Mouse (Mus musculus) right cerebral cortex, adult 2 months (tissue): Measurements from ENCODE around the gene Mcpt8.
"Not testable (repeated sequence)": the region's sequence is repeated elsewhere in the genome, so short reads cannot be mapped to it uniquely, and the experiment has no call there.

Experiments used
- DNase-seq, 2 experiments: peaks; one replicate each; pipeline ENCODE4 v3.0.0; 2021 to 2022; ENCODE audit warnings: low spot score in 2 of 2

The Mcpt8 gene

GRCm38 (mm10) chr14:56085167-56085566 is at the start of gene Mcpt8:
Gene Mcpt8 (minus strand): TSS chr14:56085273.
- no peak for DNase-seq

DNA sequence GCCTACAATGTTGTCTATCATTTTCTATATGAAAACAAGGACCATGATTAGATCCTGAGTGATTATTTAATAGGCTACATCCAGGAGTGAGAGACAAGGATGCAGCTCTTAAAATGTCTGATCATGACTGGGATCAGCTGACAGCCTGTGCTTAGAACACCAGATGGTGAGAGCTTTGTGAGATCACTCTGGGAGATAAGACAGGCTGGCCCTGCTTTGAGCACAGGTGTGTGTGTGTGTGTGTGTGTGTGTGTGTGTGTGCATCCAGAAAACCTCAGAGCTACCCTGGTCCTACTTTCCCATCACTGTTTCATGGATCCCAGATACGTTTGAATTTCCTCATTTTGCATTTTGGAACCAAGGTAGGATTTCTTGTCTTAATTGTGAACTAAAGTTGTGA is 48.6 kb upstream of the Mcpt8 start:
- DNase-seq = not testable (repeated sequence)

GRCm38 (mm10) chr14:56132508-56132907 is 47.4 kb upstream of the Mcpt8 start, which contains the start of gene Gzmd:
Gene Gzmd (minus strand): TSS chr14:56132608.
- not testable (repeated sequence) for DNase-seq

DNA sequence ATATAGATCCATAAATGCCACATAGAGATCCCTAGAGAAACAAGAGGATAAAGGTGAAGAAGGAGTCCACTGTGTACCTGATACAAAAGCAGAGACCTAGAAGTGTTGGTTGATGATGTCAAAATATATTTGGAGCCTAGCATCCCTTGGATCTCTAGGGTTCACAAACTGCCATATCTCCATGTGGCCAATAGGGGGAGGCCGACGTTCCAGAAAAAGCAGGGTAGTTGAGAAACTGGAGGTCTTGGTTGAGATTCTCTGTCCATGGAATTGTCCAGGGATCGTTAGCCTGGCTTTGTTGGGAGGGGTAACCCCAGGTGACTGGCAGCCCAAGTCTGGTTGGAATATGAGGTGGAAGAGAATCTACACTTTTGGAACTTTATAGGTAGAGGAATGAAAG is 43.3 kb upstream of the Mcpt8 start:
- no peak for DNase-seq

DNA sequence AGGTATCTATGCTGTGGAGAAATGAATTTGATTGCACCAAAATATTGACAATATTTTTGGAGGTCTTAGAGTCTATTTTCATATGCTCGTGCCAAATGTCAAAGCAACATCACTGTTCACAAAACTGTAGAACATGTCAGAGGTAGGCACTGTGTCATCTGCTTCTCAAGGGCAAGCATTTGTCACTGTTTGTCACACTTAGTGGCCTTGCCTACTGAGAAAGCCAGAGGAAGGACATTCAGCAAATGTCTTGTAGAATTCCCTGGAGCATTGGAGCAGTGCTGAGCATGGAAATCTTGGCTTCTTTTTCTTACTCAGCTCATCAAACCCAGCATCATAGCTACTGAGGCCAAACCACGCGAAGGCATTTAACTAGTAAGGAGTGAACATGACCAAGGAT is 38.4 kb upstream of the Mcpt8 start:
- no peak for DNase-seq

DNA sequence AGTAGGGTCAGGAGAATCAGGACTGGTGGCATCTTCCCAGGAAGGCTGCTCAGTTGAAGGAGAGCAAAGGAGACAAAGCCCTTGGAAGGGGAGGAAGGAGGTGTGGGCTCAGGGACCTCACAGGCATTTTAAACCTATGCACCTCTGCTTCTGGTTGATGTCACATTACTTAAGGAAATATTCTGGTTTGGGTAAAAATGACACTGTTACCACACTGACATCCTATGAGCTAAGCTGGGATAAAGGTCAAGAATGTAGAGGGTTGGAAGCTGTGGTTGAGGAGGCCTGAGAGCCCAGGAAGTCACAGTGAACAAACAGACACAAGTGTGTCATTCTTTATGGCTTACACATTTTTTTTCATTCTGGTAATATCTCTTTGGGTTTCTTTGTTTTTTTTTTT is 35.5 kb upstream of the Mcpt8 start, which contains the start of gene Gzme:
Gene Gzme (minus strand): TSS at position 101 of the 400 bp plus-strand sequence.
- no peak for DNase-seq

- not testable (repeated sequence) for DNase-seq
Measured at GRCm38 (mm10) chr14:56115531-56116310, 30.6 kb upstream of the Mcpt8 start.

- no peak for DNase-seq
Measured at GRCm38 (mm10) chr14:56105447-56106180, 20.5 kb upstream of the Mcpt8 start.

GRCm38 (mm10) chr14:56105016-56105415 is 19.9 kb upstream of the Mcpt8 start:
- DNase-seq = no peak

GRCm38 (mm10) chr14:56103452-56103851 is 18.4 kb upstream of the Mcpt8 start:
- no peak for DNase-seq

DNA sequence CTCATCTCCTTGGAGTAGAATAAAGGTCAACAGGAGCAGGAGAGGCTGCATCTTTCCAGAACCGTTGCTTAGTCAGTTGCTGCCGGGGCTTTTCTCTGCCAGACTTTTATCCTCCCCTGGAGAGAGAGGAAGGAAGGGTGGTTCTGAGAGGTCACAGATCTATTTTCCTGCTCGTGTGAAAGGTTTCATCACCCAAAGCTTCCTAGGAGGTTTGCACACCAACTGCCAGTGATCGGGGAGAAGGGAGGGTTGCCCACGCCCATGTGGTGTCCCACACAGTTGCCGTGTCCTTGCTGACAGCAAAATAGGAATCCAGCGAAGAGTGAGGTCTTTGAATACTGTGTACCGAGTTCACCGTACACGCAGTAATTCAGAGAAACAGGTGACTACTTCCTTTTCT is 17.3 kb upstream of the Mcpt8 start, which contains the start of gene Ctsg:
Gene Ctsg (minus strand): TSS at position 189 of the 400 bp plus-strand sequence.
- DNase-seq = no peak

DNA sequence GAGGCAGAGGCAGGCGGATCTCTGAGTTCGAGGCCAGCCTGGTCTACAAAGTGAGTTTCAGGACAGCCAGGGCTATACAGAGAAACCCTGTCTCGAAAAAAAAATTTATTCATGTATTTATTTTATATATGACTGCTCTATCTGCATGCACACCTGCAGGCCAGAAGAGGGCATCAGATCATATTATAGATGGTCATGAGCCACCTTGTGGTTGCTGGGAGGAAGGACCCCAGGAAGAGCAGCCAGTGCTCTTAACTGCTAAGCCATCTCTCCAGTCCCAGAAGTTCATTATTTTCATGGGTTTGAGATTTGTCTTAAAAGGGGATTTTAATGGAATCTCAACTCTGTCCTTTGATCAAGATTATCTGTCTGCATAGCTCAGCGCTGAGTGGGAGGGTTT is 13.9 kb upstream of the Mcpt8 start:
- no peak for DNase-seq

DNA sequence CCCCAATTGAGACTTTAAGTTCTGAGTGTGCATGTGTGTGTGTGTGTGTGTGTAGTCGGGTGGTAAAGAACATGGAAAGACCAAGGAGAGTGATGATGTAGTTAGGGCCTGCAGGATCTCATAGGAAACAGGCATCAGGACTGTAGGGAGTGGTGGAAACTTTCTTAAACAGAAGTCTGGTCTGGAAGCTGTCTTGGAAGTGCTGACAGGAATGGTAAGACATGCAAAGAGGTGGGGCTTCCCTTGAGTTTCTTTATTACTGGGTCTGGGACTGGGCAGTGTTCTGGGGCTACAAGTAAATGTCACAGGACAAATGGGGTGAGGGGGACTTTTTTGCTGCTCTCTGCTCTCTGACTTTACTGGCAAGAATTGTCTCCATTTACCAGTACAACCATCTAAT is 12.5 kb upstream of the Mcpt8 start:
- no peak for DNase-seq

- no peak for DNase-seq
Measured at GRCm38 (mm10) chr14:56093353-56093752, 8.3 kb upstream of the Mcpt8 start.

GRCm38 (mm10) chr14:56086711-56087110 is 1.6 kb upstream of the Mcpt8 start:
- DNase-seq = no peak

DNA sequence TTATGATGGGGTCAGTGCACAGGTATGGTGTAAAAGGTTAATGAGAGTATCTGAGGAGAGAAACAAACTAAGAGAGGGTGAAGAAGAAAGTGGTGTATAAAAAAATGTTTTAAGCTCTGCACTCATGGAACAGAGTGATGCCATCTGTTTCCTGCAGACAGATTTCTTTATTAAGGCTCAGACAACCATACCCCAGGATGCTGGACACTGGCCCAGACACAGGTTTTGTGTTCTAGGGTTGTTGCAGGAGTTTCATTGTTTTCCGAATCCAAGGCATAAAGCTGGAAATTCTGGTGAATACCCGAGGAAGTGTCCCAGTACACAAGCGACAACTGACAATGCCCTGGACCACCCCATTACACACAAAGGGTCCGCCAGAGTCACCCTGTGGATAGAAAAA is 3.1 kb downstream of the Mcpt8 start:
- no peak for DNase-seq

GRCm38 (mm10) chr14:56062213-56062612 is 22.9 kb downstream of the Mcpt8 start, which contains the start of gene Mcpt4:
Gene Mcpt4 (minus strand): TSS chr14:56062313.
- DNase-seq = not testable (repeated sequence)

GRCm38 (mm10) chr14:56057722-56058121 is 27.4 kb downstream of the Mcpt8 start:
- DNase-seq = no peak

- DNase-seq = no peak
Measured at GRCm38 (mm10) chr14:56055408-56055807, 29.7 kb downstream of the Mcpt8 start.

GRCm38 (mm10) chr14:56041792-56042191 is 43.3 kb downstream of the Mcpt8 start, which contains the start of gene Mcpt2:
Gene Mcpt2 (plus strand): TSS chr14:56042041.
- DNase-seq = not testable (repeated sequence)

GRCm38 (mm10) chr14:56034433-56034832 is 50.6 kb downstream of the Mcpt8 start:
- DNase-seq = no peak
